Mouse (Mus musculus) spleen, postnatal 14 days (tissue): Measurements from ENCODE around the gene Nol12.

ENCODE experiments used
- DNase-seq, 2 experiments: peaks; one replicate each; pipeline ENCODE4 v3.0.0; 2021 to 2022; ENCODE audit warnings: low spot score in 2 of 2

Nol12 gene

DNA sequence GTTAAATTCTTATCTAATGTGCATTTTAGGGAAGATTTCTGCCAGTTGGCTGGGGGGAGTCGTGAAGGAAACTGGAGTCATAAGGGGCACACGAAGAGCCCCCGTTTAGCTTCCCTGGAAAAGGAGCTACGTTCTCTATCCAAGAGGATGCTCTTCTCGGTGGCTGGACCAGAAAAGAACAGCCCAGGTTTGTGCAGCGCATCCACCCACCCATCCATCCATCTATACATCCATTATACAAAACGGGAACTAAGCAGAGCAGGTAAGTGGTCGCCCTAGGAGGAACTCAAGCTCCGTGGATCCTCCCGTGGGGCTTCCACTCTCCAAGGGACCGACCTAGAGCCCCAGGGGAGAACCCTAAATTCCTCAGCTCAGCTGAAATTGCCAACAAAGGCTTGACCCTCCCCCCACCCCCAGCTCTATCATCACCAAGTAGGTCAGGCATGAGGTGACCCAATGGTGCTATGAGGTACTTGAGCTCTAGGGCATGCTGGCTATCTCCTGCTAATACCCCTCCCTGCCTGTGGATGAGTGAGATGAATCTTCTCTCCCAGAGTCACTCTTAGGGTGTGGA is 13.5 kb downstream of the Nol12 start:
- DNase-seq = no peak

DNA sequence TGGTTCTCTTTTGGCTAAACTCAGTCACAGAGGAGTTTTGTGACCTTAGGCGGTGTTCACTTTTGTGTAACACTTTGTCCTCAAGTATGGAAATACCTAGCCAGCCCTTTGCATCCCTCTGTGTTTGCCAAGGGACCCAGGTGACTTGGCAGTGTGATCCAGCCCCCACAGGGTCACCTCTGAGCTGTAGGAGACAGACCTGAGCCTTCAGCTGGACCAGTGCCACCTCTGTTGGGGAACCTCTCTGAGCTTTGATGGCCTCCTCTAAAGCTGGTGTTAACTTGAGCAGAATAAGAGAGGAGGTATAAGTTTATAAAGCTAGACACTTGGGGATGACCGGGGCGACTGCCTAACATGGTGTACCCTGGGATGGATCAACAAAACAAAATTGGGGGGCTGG is 14.2 kb downstream of the Nol12 start:
- no peak for DNase-seq

DNA sequence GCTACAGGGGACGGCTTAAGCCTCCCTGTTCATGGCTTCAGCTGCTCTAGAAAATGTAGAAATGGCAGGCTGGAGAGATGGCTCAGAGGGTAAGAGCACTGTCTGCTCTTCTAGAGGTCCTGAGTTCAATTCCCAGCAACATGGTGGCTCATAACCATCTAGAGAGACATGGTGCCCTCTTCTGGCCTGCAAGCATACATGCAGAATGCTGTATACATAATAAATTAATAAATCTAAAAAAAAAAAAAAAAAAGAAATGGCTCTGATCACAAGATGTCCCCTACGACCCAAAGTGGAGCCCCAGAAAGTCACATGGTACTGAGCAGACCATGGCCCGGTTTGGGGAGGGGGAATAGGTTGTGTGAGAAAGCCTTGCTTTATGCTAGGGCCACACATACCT is 20.9 kb downstream of the Nol12 start:
- no peak for DNase-seq

DNA sequence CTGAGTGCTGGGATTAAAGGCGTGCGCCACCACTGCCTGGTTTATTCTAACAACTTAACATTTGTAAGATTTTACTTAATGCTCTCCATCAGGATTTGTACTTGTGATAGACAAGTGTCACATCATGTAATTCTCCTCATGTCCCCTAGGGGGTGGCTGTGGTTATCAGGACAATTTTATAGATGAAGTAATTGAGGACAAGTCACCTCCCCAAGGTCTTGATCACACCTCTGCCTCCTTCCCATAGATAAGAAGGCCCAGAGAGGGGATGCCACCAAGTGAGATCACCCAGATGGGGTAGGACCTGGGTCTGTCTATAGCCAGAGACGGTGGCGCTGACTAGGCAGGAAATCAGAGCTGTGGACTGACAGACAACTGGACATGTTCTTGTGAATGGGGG is 21.6 kb downstream of the Nol12 start:
- no peak for DNase-seq

- DNase-seq = no peak
Observed at GRCm38 (mm10) chr15:78957021-78957420, 22.3 kb downstream of the Nol12 start.

DNA sequence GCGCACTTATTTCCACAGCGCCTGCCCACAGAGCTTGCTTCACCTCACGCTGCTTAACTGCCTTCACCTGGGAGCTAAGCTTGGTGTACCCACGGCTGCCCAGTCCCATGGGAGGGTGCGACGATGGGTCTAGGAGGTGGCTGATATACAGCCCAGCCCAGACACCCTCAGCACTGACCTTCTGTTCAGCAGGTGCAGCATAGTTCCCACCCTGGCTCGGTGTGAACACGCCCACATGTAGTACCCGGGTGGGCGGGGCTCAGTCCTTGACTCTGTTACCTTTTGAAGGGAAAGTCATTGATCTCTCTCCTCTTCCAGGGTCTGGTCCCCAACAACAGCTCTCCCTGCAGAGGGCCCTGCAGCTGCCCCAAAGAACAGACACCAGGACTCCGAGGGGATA is 24.8 kb downstream of the Nol12 start:
- no peak for DNase-seq

DNA sequence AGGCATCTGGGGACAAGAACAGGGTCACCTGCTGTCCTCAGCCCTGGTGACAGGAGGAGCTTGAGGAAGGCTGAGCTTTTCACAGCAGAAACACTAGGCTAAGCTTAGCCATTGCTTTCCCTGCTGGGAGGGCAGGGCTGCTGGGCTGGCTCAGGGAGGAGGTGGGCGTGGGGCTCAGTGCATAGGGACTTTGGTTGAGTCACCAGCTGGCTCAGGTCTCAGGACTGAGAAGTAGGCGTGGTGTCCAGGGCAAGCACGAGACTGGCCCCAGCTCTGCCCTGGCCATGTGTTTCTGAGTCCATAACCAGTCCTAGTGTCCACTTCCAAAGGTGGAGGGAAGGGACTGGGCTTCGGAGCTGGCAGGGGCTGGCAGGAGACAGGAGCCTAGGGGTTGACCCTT is 25.4 kb downstream of the Nol12 start:
- no peak for DNase-seq

GRCm38 (mm10) chr15:78962885-78963284 is 28.2 kb downstream of the Nol12 start:
- DNase-seq = peak in 1 of 2 experiments; percentile 57

- no peak for DNase-seq
Observed at GRCm38 (mm10) chr15:78971626-78972025, 36.9 kb downstream of the Nol12 start.

- DNase-seq = no peak
Observed at GRCm38 (mm10) chr15:78973950-78974349, 39.2 kb downstream of the Nol12 start.

GRCm38 (mm10) chr15:78977676-78978159 is 43.0 kb downstream of the Nol12 start:
- DNase-seq = no peak

DNA sequence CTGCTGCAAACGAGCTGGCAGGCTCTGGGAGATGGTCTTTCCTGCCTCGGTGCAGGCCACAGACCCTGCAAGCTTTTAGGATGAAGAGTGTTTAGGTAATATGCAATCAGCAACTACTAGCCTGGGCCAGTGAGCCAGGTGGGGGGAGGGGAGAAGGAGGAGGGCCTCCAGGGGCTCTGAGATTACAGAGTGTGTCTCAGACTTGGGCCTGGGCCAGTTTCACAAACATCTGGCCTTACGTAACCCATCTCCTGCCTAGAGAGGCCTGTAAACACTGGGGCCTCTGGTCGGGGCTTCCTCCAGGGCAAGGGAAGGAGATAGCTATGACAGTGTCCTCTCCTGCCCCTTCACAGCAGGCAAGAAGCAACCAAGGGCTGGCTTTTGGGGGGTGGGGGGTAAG is 44.1 kb downstream of the Nol12 start:
- peak in 1 of 2 experiments; percentile 29 for DNase-seq

DNA sequence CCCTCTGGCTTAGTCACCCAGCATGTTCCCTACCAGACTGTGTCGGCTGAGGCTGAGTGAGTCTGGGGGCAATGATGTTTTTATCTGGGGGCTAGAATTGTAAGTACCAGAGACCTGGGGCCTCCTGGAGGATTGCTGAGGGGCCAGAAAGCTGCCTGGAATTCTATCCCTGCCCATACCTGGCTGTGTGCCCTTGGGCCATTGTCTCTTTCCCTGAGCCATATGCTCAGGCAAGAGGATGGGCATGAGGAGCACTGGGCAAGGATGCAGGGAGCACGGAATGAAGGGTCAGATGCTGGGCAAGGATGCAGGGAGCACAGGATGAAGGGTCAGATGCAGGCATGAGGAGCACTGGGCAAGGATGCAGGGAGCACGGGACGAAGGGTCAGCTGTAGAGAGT is 45.4 kb downstream of the Nol12 start:
- no peak for DNase-seq

GRCm38 (mm10) chr15:78982658-78983435 is 48.1 kb downstream of the Nol12 start:
- peak; percentile 77 to 81 for DNase-seq

DNA sequence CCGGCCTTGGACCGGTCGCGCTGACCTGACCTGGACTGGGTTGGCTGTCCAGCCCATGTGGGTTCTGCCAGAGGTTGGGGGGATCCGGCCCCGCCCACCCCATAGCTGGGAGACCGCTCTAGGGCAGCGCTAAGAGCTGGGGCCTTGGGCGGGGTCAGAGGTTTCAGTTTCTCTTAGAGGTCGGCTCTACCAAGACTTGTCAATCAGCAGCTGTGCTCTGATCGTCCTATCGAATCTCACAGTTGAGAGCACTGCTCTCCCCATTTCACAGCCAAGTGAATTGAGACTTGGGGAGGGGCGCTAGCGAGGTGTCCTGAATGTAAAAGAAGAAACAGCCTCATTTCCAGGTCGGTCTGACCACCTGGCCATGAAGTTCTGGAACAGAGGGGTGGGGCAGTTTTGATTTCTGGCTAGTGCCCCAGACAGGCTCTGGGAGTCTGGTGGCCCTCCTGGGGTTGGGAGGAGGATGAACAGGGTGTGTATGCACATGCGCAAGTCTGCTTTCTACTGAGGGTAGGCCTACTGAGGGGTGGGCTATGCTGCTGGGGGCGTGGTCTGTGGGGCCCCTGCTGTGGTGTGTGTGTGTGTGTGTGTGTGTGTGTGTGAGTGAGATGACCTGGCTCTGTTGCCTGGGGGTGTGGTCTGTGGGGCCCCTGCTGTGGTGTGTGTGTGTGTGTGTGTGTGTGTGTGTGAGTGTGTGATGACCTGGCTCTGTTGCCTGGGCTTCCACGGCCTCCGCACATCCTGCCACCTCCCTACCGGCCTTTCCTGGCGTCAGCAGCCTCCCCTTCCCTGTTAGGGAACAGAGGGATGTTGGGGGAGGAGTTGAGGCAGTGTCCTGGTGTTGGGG is 48.9 kb downstream of the Nol12 start:
- peak; percentile 38 to 51 for DNase-seq

- DNase-seq = no peak
Observed at GRCm38 (mm10) chr15:78984286-78984778, 49.6 kb downstream of the Nol12 start.

DNA sequence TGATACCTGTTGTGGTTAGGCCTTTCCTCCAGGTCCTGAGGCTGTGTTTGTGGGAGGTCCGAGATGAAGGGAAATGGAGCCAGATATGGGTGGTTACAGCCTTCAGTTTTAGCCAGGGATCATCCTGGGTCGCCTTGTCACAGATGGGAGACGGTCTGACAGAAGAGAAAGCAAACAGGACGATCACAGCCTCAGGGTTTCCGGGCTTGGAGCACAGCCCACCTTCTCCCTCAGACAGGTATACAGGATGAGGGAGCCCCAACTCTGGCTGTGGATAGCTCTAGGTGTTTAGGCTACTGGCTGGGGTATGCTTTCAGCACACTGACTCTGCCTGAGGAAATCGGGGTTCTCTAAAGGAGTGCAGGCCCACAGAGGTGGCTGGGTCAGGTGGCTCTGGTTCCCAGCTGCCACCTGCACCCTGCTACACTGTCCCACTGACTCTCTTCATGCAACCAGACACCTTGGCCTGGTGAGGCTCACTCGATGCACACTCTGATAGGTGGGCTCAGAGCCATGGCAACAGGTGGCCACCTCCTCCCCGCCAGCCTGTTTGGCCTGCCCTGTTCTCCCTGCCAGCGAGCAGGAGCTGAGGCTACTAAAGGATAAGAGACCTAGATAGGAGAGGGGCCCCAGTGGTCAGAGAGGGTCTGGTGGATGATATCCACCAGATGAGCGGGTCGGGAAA is 51.9 kb downstream of the Nol12 start:
- DNase-seq = no peak

- no peak for DNase-seq
Observed at GRCm38 (mm10) chr15:78988499-78988971, 53.8 kb downstream of the Nol12 start.

GRCm38 (mm10) chr15:78989152-78990092 is 54.7 kb downstream of the Nol12 start:
- DNase-seq = no peak

DNA sequence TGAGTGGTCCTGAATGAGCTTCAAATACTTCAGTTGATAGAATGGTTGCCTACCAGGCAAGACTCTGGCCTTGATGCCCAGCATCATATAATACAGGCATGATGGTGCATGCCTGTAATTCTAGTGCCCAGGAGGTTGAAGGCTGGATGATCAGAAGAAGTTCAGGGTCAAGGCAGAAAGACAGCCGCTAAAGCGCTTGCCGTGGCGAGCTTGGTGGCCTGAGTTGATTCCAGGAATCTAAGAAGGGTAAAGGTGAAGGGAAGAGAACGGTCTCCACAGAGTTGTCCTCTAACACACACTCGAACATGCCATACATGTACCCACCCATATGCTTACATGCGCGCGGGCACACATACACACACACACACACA is 55.3 kb downstream of the Nol12 start:
- DNase-seq = no peak
